Mouse (Mus musculus) embryonic facial prominence, embryonic 14.5 days (tissue): ENCODE data around the gene Plcb4. TPM values are rescaled to one million over a fixed set of nuclear protein-coding genes. Genes with fewer than 3 reads are reported as not detected.

ENCODE experiments used
- ATAC-seq: fragments of 200-750 bp; cut with Nextera tagmentation; 2 replicates; pipeline ENCODE4 v1.8.0; 2017; ENCODE audit warnings: low read depth, moderate number of reproducible peaks, moderate TSS enrichment
- DNase-seq: peaks from one replicate; pipeline ENCODE4 v3.0.0-alpha.2; 2015; ENCODE audit warnings: low spot score
- H3K27ac ChIP-seq: fragments of 300-500 bp; sonication (generic); replicated peaks from 2 replicates; pipeline ENCODE4 v1.5.1; 2014; ENCODE audit warnings: low read depth, mild to moderate bottlenecking, low read length, moderate library complexity
- H3K27me3 ChIP-seq: fragments of 300-500 bp; sonication (generic); replicated peaks from 2 replicates; pipeline ENCODE4 v1.6.1; 2014; ENCODE audit warnings: low read length; ENCODE audit not compliant: control insufficient read depth, insufficient read depth
- H3K36me3 ChIP-seq: fragments of 300-500 bp; sonication (generic); 2 replicates; pipeline ENCODE4 v1.6.1; 2014; ENCODE audit warnings: low read length, mixed read lengths; ENCODE audit not compliant: control insufficient read depth, insufficient read depth
- H3K4me1 ChIP-seq: fragments of 300-500 bp; sonication (generic); 2 replicates; pipeline ENCODE4 v1.6.1; 2014; ENCODE audit warnings: antibody characterized with exemption, low read length; ENCODE audit not compliant: control insufficient read depth, insufficient read depth
- H3K4me2 ChIP-seq: fragments of 300-500 bp; sonication (generic); 2 replicates; pipeline ENCODE4 v1.6.1; 2014; ENCODE audit warnings: low read depth, mild to moderate bottlenecking, low read length, moderate library complexity, mixed read lengths
- H3K4me3 ChIP-seq: fragments of 300-500 bp; sonication (generic); 2 replicates; pipeline ENCODE4 v1.5.1; 2014; ENCODE audit warnings: low read depth, mild to moderate bottlenecking, low read length
- H3K9ac ChIP-seq: fragments of 300-500 bp; sonication (generic); 2 replicates; pipeline ENCODE4 v1.6.1; 2014; ENCODE audit warnings: low read depth, mild to moderate bottlenecking, low read length, moderate library complexity, mixed read lengths
- H3K9me3 ChIP-seq: fragments of 300-500 bp; sonication (generic); 2 replicates; pipeline ENCODE4 v1.6.1; 2016; ENCODE audit warnings: low read length; ENCODE audit not compliant: control insufficient read depth
- WGBS: fragments of 180-500 bp; shearing (Covaris S2); extraction: QIAGEN DNeasy Blood & Tissue Kit; methylation state at CpG from one replicate; pipeline ENCODE4 v1.1.7; 2014; 5-methylcytosine and 5-hydroxymethylcytosine counted together
- polyA plus RNA-seq: library from polyadenylated mRNA; unstranded; fragments of >200 nt; fragmentation: Nextera tagmentation; extraction: Ambion mirVana; gene quantifications from 2 replicates; pipeline ENCODE4 v1.2.1, GENCODE M21; 2014

Gene Plcb4
- polyA plus RNA-seq, 1 experiment from 2014 or later, result 20.8 TPM

DNA sequence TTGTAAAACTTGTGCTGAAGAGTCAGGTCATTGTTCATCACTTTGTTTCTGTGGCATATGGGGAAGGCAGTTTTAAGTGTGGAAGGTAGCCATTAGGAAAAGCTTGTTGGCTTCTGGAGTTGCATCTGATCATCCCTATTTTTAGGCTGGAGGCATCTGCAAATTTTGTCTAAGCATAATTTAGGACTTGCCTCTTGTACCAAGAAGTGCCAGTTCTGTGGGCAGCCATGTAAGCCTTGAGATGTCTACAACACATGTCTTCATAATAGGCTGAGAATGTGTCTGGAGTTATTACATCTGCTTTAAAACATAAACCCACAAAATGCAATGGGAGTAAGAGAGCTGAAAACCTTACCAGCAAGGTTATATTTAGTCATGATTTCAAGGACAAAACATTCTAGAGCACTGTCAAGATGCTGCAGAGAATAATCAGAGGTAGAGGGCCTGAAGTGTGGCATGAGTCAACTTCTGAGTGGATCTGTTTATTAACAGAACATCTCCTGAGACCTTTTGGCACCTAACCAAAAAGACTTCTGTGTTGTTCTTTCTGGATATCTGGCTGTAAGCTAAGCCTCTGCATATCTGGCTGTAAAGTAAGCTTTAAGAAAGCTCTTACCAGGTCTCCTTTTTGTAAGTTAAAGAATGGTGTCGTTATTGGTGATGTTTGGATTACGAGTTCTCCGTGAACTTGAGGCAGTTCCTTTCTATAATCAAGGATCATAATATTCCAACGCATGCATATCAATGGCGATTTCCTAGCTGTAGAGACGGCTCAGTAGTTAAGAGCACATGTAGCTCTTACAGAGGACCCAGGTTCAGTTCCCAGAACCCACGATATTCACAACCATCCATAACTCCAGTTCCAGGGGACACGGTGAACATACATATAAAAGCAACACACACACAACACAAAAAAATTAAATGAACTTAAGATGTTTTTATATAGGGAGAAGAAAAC lies 203.0 kb downstream of the Plcb4 start:
- H3K27me3 ChIP-seq, result no peaks in the 10 kb centered on the region
- ATAC-seq, result no peak
- no peak overlapping the region for H3K27ac ChIP-seq
- H3K9me3 ChIP-seq, result no peaks in the 10 kb centered on the region
- peaks cover 13% of the 10 kb centered on the region for H3K4me1 ChIP-seq
- 79% methylated on average over 8 of the region's 8 CpGs for WGBS
- peak; percentile 22 for DNase-seq
- no peak overlapping the region for H3K4me3 ChIP-seq
- H3K9ac ChIP-seq, result no peak overlapping the region
- H3K36me3 ChIP-seq, result no peaks in the 10 kb centered on the region
- H3K4me2 ChIP-seq, result no peak overlapping the region

GRCm38 (mm10) chr2:135862489-135863390 lies 203.9 kb downstream of the Plcb4 start:
- H3K4me1 ChIP-seq, result peaks cover 15% of the 10 kb centered on the region
- ATAC-seq, result no peak
- no peak for DNase-seq
- H3K27me3 ChIP-seq, result no peaks in the 10 kb centered on the region
- H3K4me3 ChIP-seq, result no peak overlapping the region
- H3K27ac ChIP-seq, result no peak overlapping the region
- H3K36me3 ChIP-seq, result no peaks in the 10 kb centered on the region
- H3K9ac ChIP-seq, result no peak overlapping the region
- H3K4me2 ChIP-seq, result no peak overlapping the region
- no peaks in the 10 kb centered on the region for H3K9me3 ChIP-seq
- 72% methylated on average over 5 of the region's 5 CpGs for WGBS

DNA sequence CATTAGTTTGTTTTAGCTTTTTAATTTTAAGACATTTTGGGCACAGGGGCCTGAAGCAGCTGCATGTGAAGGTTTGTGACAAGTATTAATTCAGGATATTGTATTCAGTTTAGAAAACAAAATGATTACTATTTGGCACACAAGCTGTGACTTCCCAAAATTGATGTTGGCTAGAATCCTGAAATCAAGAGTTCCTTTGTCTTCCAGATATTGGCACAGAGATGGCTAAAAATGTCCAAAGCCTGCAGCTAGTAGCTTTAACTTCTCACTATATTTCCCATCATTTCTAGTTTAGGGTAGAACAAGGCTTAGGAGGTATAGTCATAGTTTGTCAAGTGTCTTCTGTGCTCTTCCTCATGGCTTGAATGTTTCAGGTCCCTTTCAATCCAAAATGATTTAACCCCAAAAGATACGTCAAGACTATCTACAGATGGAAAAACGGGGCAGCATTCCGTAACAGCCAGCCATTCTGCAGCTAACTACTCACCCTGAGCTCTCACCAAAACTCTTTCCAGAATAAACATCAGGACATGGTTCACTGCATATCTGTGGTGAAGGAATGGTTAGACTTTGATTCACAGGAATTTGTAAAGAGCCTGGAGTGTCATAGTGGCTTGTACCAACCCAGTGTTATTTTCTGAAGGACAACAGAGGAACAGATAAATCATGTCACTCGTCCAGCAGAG lies 204.7 kb downstream of the Plcb4 start:
- 84% methylated on average over 4 of the region's 4 CpGs for WGBS
- Histone ChIP-seq H3K9ac (no peak overlapping the region), H3K4me3 (no peak overlapping the region), H3K9me3 (no peaks in the 10 kb centered on the region), H3K27ac (no peak overlapping the region), H3K4me2 (no peak overlapping the region), H3K4me1 (peaks cover 15% of the 10 kb centered on the region), H3K27me3 (no peaks in the 10 kb centered on the region), H3K36me3 (no peaks in the 10 kb centered on the region)
- ATAC-seq (no peak), DNase-seq (no peak)

GRCm38 (mm10) chr2:135866421-135866820 lies 207.6 kb downstream of the Plcb4 start:
- H3K27me3 ChIP-seq, result no peaks in the 10 kb centered on the region
- DNase-seq, result peak; percentile 64
- no peak overlapping the region for H3K27ac ChIP-seq
- H3K36me3 ChIP-seq, result no peaks in the 10 kb centered on the region
- H3K9me3 ChIP-seq, result no peaks in the 10 kb centered on the region
- peak; percentile 62 for ATAC-seq
- H3K4me2 ChIP-seq, result peak overlapping the region; percentile 17; the same call in 1 of the 2 replicates
- H3K4me3 ChIP-seq, result no peak overlapping the region
- peaks cover 15% of the 10 kb centered on the region for H3K4me1 ChIP-seq
- no peak overlapping the region for H3K9ac ChIP-seq
- WGBS, result 14% methylated on average over 9 of the region's 9 CpGs

GRCm38 (mm10) chr2:135866838-135867237 lies 208.0 kb downstream of the Plcb4 start:
- Histone ChIP-seq H3K9ac (no peak overlapping the region), H3K36me3 (no peaks in the 10 kb centered on the region), H3K4me1 (peaks cover 12% of the 10 kb centered on the region), H3K27me3 (no peaks in the 10 kb centered on the region), H3K4me2 (0 out of 2 replicates have a peak overlapping the region, but pooled peaks have one; percentile 17), H3K9me3 (no peaks in the 10 kb centered on the region), H3K4me3 (no peak overlapping the region), H3K27ac (peak overlapping the region; percentile 66; the same call in 1 of the 2 replicates)
- DNase-seq (no peak), ATAC-seq (no peak)
- 29% methylated on average over 4 of the region's 4 CpGs for WGBS

DNA sequence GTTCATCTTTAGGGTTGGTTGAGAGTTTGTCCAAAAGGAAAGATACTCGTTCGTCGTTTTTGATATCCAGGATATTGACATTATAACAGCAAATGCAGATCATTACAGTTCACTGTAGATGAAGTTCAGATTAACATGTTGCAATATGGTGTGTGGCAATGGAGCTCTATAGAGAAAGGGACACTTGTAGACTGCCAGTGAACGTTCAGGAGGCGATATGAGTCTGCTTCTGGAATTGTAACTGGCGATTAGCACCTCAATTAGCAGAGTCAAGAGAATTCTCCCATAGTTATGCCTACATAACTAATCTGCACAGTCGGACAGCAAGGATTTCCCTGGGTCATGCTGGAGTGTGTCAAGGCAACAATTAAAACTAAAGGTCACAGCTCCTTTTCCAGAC lies 210.8 kb downstream of the Plcb4 start:
- ATAC-seq (no peak), DNase-seq (no peak)
- H3K27me3 ChIP-seq, result no peaks in the 10 kb centered on the region
- 82% methylated on average over 7 of the region's 7 CpGs for WGBS
- H3K9me3 ChIP-seq, result no peaks in the 10 kb centered on the region
- peaks cover 19% of the 10 kb centered on the region for H3K4me1 ChIP-seq
- no peak overlapping the region for H3K9ac ChIP-seq
- H3K27ac ChIP-seq, result no peak overlapping the region
- no peaks in the 10 kb centered on the region for H3K36me3 ChIP-seq
- H3K4me2 ChIP-seq, result no peak overlapping the region
- H3K4me3 ChIP-seq, result no peak overlapping the region

- Histone ChIP-seq H3K4me1 (peaks cover 8% of the 10 kb centered on the region; the same call in 1 of the 2 replicates), H3K36me3 (no peaks in the 10 kb centered on the region), H3K4me2 (no peak overlapping the region), H3K9ac (no peak overlapping the region), H3K9me3 (no peaks in the 10 kb centered on the region), H3K4me3 (no peak overlapping the region), H3K27ac (no peak overlapping the region), H3K27me3 (no peaks in the 10 kb centered on the region)
- DNase-seq, result no peak
- ATAC-seq, result no peak
- 59% methylated on average over 9 of the region's 9 CpGs for WGBS
These were observed 214.3 kb downstream of the Plcb4 start for GRCm38 (mm10) chr2:135873146-135873545.

- ATAC-seq (no peak), DNase-seq (no peak)
- Histone ChIP-seq H3K4me1 (peaks cover 8% of the 10 kb centered on the region; the same call in 1 of the 2 replicates), H3K27ac (no peak overlapping the region), H3K9me3 (no peaks in the 10 kb centered on the region), H3K27me3 (no peaks in the 10 kb centered on the region), H3K4me2 (no peak overlapping the region), H3K9ac (no peak overlapping the region), H3K36me3 (no peaks in the 10 kb centered on the region), H3K4me3 (no peak overlapping the region)
- 52% methylated on average over 2 of the region's 2 CpGs for WGBS
These were observed 214.9 kb downstream of the Plcb4 start for GRCm38 (mm10) chr2:135873761-135874160.
